Mouse (Mus musculus) heart, postnatal 0 days (tissue): ENCODE data around the gene Podn.

ENCODE experiments used
- CTCF ChIP-seq: IDR thresholded peaks from 2 replicates; pipeline ENCODE4 v1.5.1; 2016; ENCODE audit warnings: antibody characterized with exemption, control low read depth, low read depth
- EP300 ChIP-seq: IDR thresholded peaks from 2 replicates; pipeline ENCODE4 v1.6.1; 2016; ENCODE audit warnings: antibody characterized with exemption, low read depth

GRCm38 (mm10) chr4:108058166-108058565 lies 38.1 kb downstream of the Podn start:
- no peak for TF ChIP-seq CTCF
- TF ChIP-seq EP300: no peak
